Mouse (Mus musculus) C2C12 (cell line): ENCODE results near the gene Iglon5.

ENCODE experiments used
- CEBPB ChIP-seq: IDR thresholded peaks from one replicate; pipeline ENCODE4 v1.6.1; 2011; ENCODE audit warnings: low read depth, mild to moderate bottlenecking, control low read depth, moderate library complexity
- CTCF ChIP-seq: IDR thresholded peaks from one replicate; pipeline ENCODE4 v1.5.1; 2011; ENCODE audit not compliant: control insufficient read depth, insufficient read depth, insufficient read length
- FOSL1 ChIP-seq: IDR thresholded peaks from one replicate; pipeline ENCODE4 v1.8.0; 2011; ENCODE audit warnings: mild to moderate bottlenecking, low read length; ENCODE audit not compliant: poor library complexity, insufficient read depth, severe bottlenecking
- MAX ChIP-seq: IDR thresholded peaks from one replicate; pipeline ENCODE4 v1.6.1; 2011; ENCODE audit warnings: mild to moderate bottlenecking, control low read depth
- MYOD1 ChIP-seq: IDR thresholded peaks from one replicate; pipeline ENCODE4 v1.6.1; 2011; ENCODE audit warnings: low read depth; ENCODE audit not compliant: control insufficient read depth, insufficient read length
- MYOG ChIP-seq: IDR thresholded peaks from one replicate; pipeline ENCODE4 v1.6.1; 2011; ENCODE audit not compliant: control insufficient read depth, insufficient read length; ENCODE audit errors: extremely low read depth
- USF1 ChIP-seq: IDR thresholded peaks from one replicate; pipeline ENCODE4 v1.6.1; 2011; ENCODE audit warnings: low read depth, mild to moderate bottlenecking, control low read depth, moderate library complexity

- no peak for TF ChIP-seq CTCF
- TF ChIP-seq CEBPB = no peak
- TF ChIP-seq MAX = no peak
- no peak for TF ChIP-seq MYOD1
- TF ChIP-seq MYOG = no peak
- no peak for TF ChIP-seq USF1
- TF ChIP-seq FOSL1 = no peak
Measured at GRCm38 (mm10) chr7:43438611-43439010, 51.3 kb downstream of the Iglon5 start.
